Mouse (Mus musculus) cortical plate, adult 2 months (tissue): ENCODE measurements around the gene Rnf103. TPM values are rescaled to one million over a fixed set of nuclear protein-coding genes. Genes with fewer than 3 reads are reported as not detected.
"Not testable (repeated sequence)": the region's sequence is repeated elsewhere in the genome, so short reads cannot be mapped to it uniquely, and the experiment has no call there.

ENCODE experiments used
- H3K27ac ChIP-seq: fragments of 200-500 bp; 2 replicates; pipeline ENCODE4 v1.5.1; 2012; ENCODE audit warnings: low read length, control low read depth, inconsistent platforms; ENCODE audit not compliant: insufficient read depth
- H3K4me1 ChIP-seq: fragments of 200-500 bp; 2 replicates; pipeline ENCODE4 v1.6.1; 2011; ENCODE audit warnings: low read length; ENCODE audit not compliant: control insufficient read depth, insufficient read depth
- H3K4me3 ChIP-seq: fragments of 200-500 bp; 2 replicates; pipeline ENCODE4 v1.5.1; 2011; ENCODE audit warnings: mild to moderate bottlenecking, low read length, control low read depth; ENCODE audit not compliant: insufficient read depth
- CTCF ChIP-seq: fragments of 200-500 bp; IDR thresholded peaks from 2 replicates; pipeline ENCODE4 v1.5.1; 2011; ENCODE audit warnings: mild to moderate bottlenecking, control low read depth, low read length; ENCODE audit not compliant: insufficient read depth; ENCODE audit errors: extremely low read depth
- POLR2A ChIP-seq: fragments of 200-500 bp; IDR thresholded peaks from 2 replicates; pipeline ENCODE4 v1.6.1; 2011; ENCODE audit warnings: mild to moderate bottlenecking, low read length, control low read depth; ENCODE audit not compliant: insufficient read depth; ENCODE audit errors: extremely low read depth
- polyA plus RNA-seq: library from polyadenylated mRNA; depleted of rRNA; stranded (reverse); fragments of >200 nt; gene quantifications from 2 replicates; pipeline ENCODE4 v1.2.3, GENCODE M21; 2012; rRNA removed

Gene Rnf103
- 32.4 and 34.4 TPM in 2 replicates for polyA plus RNA-seq

- H3K4me1 ChIP-seq: peaks cover 2% of the 10 kb centered on the region
- H3K4me3 ChIP-seq: peak within 1 kb of the TSS; percentile 99
- peak within 1 kb of the TSS; percentile 99 for H3K27ac ChIP-seq
- peak; percentile 78 for TF ChIP-seq POLR2A
- no peak for TF ChIP-seq CTCF
Measured at GRCm38 (mm10) chr6:71493675-71494340, at the start of gene Rnf103. Gene Rnf103, plus strand, starts transcription at chr6:71493894.

DNA sequence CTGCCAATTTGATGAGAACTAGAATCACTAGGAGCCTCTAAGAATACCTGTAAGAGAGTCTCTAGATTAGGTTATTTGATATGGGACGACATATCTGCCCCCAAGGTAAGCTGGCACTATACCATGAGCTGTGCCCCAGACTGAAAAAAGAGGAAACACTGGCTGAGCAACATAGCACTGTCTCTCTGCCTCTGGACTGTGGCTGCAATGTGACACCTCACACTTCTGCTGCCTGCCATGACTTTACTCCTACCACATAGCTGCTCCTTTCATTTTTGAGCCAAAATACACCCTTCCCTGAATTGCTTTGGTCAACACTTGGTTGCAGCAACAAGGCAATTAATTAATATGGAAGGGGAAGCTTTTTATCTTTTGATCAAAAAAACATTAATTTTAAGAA, 48.9 kb upstream of the Rnf103 start:
- no peaks in the 10 kb centered on the region for H3K4me1 ChIP-seq
- no peak overlapping the region for H3K4me3 ChIP-seq
- TF ChIP-seq POLR2A (no peak), CTCF (no peak)
- H3K27ac ChIP-seq: no peak overlapping the region

DNA sequence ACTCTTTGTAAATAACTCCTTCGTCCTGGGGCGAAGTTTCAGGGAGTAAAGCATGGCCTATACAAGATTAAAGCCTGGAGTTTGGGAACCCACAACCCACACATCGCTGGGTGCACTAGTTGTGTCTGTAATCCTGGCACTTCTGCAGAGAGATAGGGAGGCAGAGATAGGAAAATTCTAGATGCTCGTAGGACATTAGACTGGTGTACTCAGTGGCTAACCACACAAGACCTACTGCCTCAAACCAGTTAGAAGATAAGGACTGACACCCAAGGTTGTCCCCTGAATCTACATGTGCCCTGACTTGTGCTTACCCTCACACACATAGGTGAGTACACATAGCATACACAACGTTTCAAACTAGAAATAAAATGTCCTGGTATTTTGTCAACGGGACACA, 48.1 kb upstream of the Rnf103 start:
- Histone ChIP-seq H3K4me1 (no peaks in the 10 kb centered on the region), H3K4me3 (no peak overlapping the region), H3K27ac (no peak overlapping the region)
- no peak for TF ChIP-seq CTCF
- no peak for TF ChIP-seq POLR2A

GRCm38 (mm10) chr6:71452792-71453191, 40.9 kb upstream of the Rnf103 start:
- H3K4me1 ChIP-seq: no peaks in the 10 kb centered on the region
- no peak overlapping the region for H3K27ac ChIP-seq
- H3K4me3 ChIP-seq: no peak overlapping the region
- no peak for TF ChIP-seq CTCF
- TF ChIP-seq POLR2A: no peak

DNA sequence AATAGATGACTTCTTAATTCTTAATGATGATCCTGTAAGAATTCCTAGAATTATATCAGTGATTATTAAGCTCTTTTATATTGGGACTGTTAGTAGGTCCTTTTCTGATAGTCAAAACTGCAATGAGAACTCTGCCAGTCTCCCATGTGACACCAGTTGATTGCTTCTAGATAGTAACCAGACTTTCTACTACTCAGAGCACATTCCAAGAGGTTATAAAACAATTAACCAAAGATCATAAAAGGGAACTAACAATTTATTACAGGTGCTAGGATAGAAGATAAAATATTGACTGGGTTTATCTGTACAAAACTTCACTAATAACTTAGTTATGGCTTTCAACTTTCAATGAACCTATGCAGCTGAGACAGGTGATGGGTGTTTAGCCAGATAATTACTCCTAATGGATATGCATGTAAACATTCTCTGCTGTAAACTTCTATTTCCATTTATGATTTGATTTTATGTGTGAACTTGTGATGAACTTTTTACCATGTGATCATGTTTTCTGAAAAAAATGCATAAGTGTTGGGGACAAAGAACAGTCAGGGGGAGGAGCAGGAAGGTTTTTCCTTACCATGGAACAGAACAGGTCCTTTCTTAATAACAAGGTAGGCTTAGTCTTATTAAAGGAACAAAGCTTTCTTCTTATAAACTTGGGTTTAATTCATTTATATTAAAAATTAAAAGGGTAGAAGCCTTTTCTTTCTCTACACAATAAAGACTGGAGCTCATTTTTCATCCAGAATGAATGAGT, 39.5 kb upstream of the Rnf103 start:
- not testable (repeated sequence) for H3K4me1 ChIP-seq, H3K27ac ChIP-seq, H3K4me3 ChIP-seq

DNA sequence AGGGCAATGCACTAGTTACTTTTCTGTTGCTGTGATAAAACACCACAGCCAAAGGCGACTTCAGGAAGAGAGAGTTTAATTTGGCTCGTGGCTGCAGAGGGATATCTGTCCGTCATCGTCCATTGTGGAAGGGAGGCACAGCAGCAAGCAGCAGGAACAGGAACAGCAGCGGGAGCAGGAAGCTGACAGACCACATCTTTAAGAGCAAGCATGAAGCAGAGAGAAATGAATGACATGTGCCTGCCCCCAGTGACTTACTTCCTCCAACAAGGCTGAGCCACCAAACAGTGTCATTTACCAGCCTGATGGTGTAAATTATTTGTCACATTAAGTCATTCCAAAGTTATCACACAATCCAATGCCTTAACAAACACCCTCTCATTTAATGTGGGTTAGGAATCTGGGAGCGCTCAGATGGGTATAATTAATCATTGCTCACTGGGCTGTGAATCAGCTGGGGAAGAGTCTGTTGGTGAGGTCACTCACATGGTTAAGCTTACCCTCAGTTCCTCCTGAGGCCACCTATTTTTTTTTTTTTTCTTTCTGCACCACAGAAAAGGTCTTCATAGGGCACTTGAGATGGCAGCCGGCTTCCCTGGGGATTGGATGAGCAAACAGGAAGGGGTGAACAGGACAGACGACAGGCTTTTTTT, 35.6 kb upstream of the Rnf103 start:
- H3K4me3 ChIP-seq: no peak overlapping the region
- H3K27ac ChIP-seq: no peak overlapping the region
- TF ChIP-seq CTCF (no peak), POLR2A (no peak)
- H3K4me1 ChIP-seq: no peaks in the 10 kb centered on the region

DNA sequence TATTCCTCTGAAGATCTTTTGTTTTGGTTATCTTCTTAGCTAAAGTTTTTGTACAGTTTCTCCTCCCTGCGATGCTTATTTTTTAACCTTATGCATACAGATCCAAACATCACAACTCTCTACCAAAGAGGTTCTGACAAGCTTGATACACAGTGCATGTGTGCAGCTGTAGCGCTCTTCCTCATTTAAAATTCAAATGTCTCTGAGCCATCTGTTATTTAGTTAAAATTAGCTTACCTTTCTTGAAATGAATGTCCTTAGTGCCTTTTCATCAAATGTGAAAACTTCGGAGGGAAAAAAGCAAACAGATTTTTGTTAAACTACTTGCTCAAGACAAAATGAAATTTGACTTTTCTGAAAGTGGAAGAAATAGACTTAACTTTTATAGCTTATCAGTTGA, 28.5 kb upstream of the Rnf103 start:
- no peak overlapping the region for H3K27ac ChIP-seq
- H3K4me1 ChIP-seq: no peaks in the 10 kb centered on the region
- TF ChIP-seq CTCF (no peak), POLR2A (no peak)
- no peak overlapping the region for H3K4me3 ChIP-seq

DNA sequence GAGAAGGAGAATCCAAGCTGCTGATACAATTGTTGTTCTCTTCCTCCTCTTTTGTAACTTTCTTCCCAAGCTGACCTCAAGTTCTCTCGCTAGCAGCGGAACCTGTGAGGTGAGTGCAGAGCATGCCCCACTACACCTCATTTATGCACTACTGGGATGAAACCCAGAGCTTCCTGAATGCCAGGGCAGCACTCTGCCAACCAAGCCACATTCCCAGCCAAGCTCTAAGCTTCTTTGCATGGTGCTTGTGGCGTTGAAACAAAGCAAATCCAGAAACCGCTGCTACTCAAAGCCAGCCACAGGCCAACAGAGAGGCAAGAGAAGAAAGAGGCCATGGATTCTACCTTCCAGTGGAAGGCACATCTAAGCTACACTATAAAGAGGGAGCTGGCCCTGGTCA, 25.9 kb upstream of the Rnf103 start:
- Histone ChIP-seq H3K4me1 (no peaks in the 10 kb centered on the region), H3K4me3 (no peak overlapping the region), H3K27ac (no peak overlapping the region)
- no peak for TF ChIP-seq POLR2A
- no peak for TF ChIP-seq CTCF

DNA sequence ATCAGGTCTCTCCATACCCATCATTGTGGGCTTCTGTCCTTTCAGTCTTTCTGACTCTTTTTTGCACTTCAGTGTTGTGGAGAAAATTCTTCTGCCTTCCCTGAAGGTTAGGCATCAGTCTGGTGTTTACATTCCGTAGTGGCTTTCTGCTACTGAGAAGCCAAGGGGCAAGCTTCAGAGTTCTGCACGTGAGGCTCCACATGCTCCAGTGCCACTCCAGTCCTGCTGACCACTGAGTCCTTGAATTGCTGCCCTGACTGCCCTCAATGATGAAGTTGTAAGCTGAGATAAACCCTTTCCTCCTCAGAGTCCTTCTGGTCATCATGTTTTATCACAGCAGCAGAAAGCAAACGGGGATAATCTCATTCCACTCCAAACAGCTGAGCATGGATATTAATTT, 24.4 kb upstream of the Rnf103 start:
- H3K4me3 ChIP-seq: no peak overlapping the region
- no peak for TF ChIP-seq POLR2A
- TF ChIP-seq CTCF: no peak
- no peaks in the 10 kb centered on the region for H3K4me1 ChIP-seq
- H3K27ac ChIP-seq: no peak overlapping the region
